Mouse (Mus musculus) hindbrain, embryonic 11.5 days (tissue): ENCODE data around the gene Dnajb12. TPM values are rescaled to one million over a fixed set of nuclear protein-coding genes. Genes with fewer than 3 reads are reported as not detected.
A peak's percentile ranks its signal among the peaks of the same experiment; 100 is the strongest.

ENCODE experiments used
- ATAC-seq: fragments of 200-750 bp; cut with Nextera tagmentation; 2 replicates; pipeline ENCODE4 v1.8.0; 2017; ENCODE audit warnings: mild to moderate bottlenecking, moderate TSS enrichment, moderate library complexity; ENCODE audit not compliant: low FRiP score
- DNase-seq: peaks from one replicate; pipeline ENCODE4 v3.0.0-alpha.2; 2015; ENCODE audit warnings: low spot score
- H3K27ac ChIP-seq: fragments of 300-500 bp; sonication (generic); 2 replicates; pipeline ENCODE4 v1.5.1; 2014; ENCODE audit warnings: mild to moderate bottlenecking, low read depth, low read length
- H3K27me3 ChIP-seq: fragments of 300-500 bp; sonication (generic); 2 replicates; pipeline ENCODE4 v1.6.1; 2014; ENCODE audit warnings: mild to moderate bottlenecking, low read length, moderate library complexity, mixed read lengths; ENCODE audit not compliant: control insufficient read depth, insufficient read depth
- H3K36me3 ChIP-seq: fragments of 300-500 bp; sonication (generic); 2 replicates; pipeline ENCODE4 v1.6.1; 2014; ENCODE audit warnings: mild to moderate bottlenecking, low read length, moderate library complexity, mixed read lengths; ENCODE audit not compliant: control insufficient read depth, insufficient read depth
- H3K4me1 ChIP-seq: fragments of 300-500 bp; sonication (generic); replicated peaks from 2 replicates; pipeline ENCODE4 v1.6.1; 2014; ENCODE audit warnings: low read length, mixed read lengths; ENCODE audit not compliant: control insufficient read depth, insufficient read depth
- H3K4me2 ChIP-seq: fragments of 300-500 bp; sonication (generic); replicated peaks from 2 replicates; pipeline ENCODE4 v1.6.1; 2014; ENCODE audit warnings: mild to moderate bottlenecking, low read depth, low read length
- H3K4me3 ChIP-seq: fragments of 300-500 bp; sonication (generic); 2 replicates; pipeline ENCODE4 v1.5.1; 2014; ENCODE audit warnings: low read depth, low read length
- H3K9ac ChIP-seq: fragments of 300-500 bp; sonication (generic); 2 replicates; pipeline ENCODE4 v1.6.1; 2014; ENCODE audit warnings: low read depth, low read length
- H3K9me3 ChIP-seq: fragments of 300-500 bp; sonication (generic); 2 replicates; pipeline ENCODE4 v1.6.1; 2016; ENCODE audit warnings: low read length; ENCODE audit not compliant: control insufficient read depth
- WGBS: fragments of 180-500 bp; shearing (Covaris S2); extraction: QIAGEN DNeasy Blood & Tissue Kit; methylation state at CpG from one replicate; pipeline ENCODE4 v1.1.7; 2014; 5-methylcytosine and 5-hydroxymethylcytosine counted together
- polyA plus RNA-seq: library from polyadenylated mRNA; unstranded; fragments of >200 nt; fragmentation: Nextera tagmentation; extraction: Ambion mirVana; gene quantifications from 2 replicates; pipeline ENCODE4 v1.2.1, GENCODE M21; 2014

Gene Dnajb12
- polyA plus RNA-seq, 1 experiment from 2014 or later = 22.6 TPM

DNA sequence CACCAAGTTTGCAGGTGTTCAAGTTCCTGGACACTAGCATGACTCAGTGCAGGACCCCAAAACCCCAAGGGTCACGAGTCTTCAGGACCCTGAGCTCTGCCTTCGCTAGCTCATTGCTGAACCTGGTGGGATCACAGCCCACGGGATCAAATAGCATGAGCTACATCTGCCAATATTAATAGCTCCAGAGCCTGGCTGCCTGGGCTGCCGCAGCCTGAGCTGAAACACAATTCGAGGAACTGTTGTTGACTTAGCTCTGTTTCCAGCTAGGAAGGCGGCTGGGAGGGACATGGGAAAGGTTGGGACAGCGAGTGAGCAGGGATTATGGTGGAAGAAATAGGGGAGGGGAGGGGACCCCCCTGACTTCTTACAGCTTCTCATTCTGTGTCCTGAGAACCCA lies 23.8 kb downstream of the Dnajb12 start:
- ATAC-seq = no peak
- Histone ChIP-seq H3K27ac (peak overlapping the region; percentile 24; the same call in 1 of the 2 replicates), H3K4me1 (peaks cover 28% of the 10 kb centered on the region), H3K4me2 (no peak overlapping the region), H3K9ac (no peak overlapping the region), H3K4me3 (no peak overlapping the region), H3K36me3 (no peaks in the 10 kb centered on the region), H3K9me3 (no peaks in the 10 kb centered on the region), H3K27me3 (peaks cover 2% of the 10 kb centered on the region; the same call in 1 of the 2 replicates)
- 58% methylated on average over 7 of the region's 7 CpGs for WGBS
- no peak for DNase-seq

DNA sequence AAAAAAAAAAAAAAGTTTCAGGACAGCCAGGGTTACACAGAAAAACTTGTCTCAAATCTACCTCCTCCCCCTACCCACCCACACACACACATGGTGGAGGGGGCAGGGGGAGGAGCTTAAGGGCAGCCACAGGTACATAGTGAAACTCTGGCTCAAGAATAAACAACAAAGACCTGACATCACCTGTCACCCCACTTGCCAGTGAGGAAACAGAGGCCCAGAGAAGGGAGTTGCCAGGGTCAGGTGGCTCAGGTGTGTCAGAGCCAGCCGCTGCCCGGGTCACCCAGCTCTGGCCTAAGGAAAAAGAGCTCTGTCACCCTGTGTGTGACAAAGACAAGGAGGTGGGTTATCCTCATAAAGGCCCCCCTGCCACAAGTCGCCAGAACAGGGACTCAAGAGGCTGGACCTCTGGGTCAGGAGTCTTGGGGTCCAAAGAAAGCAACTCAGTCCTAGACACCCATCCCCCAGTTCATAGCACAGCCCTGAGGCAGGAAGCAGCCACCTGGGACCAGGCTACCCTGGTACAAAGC lies 27.8 kb downstream of the Dnajb12 start:
- no peak overlapping the region for H3K4me2 ChIP-seq
- H3K4me1 ChIP-seq = peaks cover 17% of the 10 kb centered on the region
- peak; percentile 10; the same call in 1 of the 2 replicates for ATAC-seq
- H3K9ac ChIP-seq = no peak overlapping the region
- H3K9me3 ChIP-seq = no peaks in the 10 kb centered on the region
- DNase-seq = no peak
- WGBS = 60% methylated on average over 3 of the region's 3 CpGs
- H3K27ac ChIP-seq = no peak overlapping the region
- H3K4me3 ChIP-seq = no peak overlapping the region
- H3K27me3 ChIP-seq = peaks cover under 1% of the 10 kb centered on the region; the same call in 1 of the 2 replicates
- H3K36me3 ChIP-seq = no peaks in the 10 kb centered on the region

DNA sequence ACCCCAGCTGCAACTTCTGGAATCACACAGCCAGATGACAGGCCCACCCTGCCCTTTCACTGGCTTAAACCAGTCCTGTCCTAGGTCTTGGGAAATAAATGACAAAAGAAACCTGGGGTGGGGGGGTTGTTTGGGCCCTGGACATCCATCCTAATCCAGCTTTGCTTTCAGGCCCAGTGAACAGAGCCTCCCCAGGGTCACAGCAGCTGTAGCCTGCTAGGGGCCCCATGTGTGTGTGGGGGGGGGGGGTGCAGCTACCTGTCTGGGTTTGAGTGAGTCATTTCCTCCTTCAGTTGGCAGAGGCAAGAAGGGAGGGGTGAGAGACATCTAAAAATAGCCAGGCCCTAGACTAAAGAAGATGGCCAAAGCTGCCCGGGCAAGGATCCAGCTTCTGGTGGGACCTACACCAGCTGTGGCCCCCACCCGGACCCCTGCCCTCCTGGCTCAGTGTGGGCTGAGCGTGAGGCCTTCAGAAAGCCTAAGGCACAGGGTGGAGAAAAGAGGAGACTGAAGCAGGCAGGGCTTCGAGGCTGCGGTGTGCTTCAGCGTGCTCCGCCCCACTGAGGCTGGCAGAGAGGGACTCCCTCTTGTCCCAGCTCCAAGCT lies 28.4 kb downstream of the Dnajb12 start:
- no peak overlapping the region for H3K4me2 ChIP-seq
- peaks cover 15% of the 10 kb centered on the region for H3K4me1 ChIP-seq
- peak; percentile 4; the same call in 1 of the 2 replicates for ATAC-seq
- H3K27me3 ChIP-seq = no peaks in the 10 kb centered on the region
- H3K9ac ChIP-seq = no peak overlapping the region
- H3K4me3 ChIP-seq = no peak overlapping the region
- WGBS = 52% methylated on average over 7 of the region's 7 CpGs
- no peaks in the 10 kb centered on the region for H3K36me3 ChIP-seq
- no peaks in the 10 kb centered on the region for H3K9me3 ChIP-seq
- 0 out of 2 replicates have a peak overlapping the region, but pooled peaks have one; percentile 42 for H3K27ac ChIP-seq
- DNase-seq = no peak

DNA sequence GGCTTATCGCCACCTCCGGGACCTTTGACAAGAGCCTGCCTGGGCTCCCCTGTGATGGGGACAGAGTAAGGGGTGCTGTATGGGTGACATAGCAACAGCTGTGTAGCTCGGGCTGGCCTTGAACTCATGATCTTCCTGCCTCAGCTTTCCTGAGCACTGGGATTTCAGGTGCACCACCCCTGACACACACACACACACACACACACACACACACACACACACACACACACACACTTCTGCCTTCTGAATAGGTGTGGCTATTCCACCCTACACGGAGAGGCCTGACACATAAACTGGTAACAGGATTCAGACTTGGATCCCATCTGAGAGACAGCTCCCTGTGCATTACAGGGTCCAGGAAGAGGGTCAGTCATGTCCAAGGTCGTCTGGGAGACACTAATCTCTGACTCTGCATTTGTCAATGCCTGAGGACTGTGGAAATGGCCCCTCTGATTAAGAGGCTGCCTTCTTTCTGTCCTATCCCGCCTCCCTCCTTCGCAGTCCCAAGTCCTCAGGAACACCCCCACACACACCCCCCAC lies 29.5 kb downstream of the Dnajb12 start:
- H3K36me3 ChIP-seq = no peaks in the 10 kb centered on the region
- no peaks in the 10 kb centered on the region for H3K9me3 ChIP-seq
- H3K9ac ChIP-seq = no peak overlapping the region
- H3K27ac ChIP-seq = 0 out of 2 replicates have a peak overlapping the region, but pooled peaks have one; percentile 2
- H3K27me3 ChIP-seq = no peaks in the 10 kb centered on the region
- H3K4me1 ChIP-seq = peaks cover 15% of the 10 kb centered on the region
- ATAC-seq (no peak), DNase-seq (peak; percentile 16)
- H3K4me3 ChIP-seq = no peak overlapping the region
- H3K4me2 ChIP-seq = no peak overlapping the region
- 48% methylated on average over 7 of the region's 7 CpGs for WGBS

DNA sequence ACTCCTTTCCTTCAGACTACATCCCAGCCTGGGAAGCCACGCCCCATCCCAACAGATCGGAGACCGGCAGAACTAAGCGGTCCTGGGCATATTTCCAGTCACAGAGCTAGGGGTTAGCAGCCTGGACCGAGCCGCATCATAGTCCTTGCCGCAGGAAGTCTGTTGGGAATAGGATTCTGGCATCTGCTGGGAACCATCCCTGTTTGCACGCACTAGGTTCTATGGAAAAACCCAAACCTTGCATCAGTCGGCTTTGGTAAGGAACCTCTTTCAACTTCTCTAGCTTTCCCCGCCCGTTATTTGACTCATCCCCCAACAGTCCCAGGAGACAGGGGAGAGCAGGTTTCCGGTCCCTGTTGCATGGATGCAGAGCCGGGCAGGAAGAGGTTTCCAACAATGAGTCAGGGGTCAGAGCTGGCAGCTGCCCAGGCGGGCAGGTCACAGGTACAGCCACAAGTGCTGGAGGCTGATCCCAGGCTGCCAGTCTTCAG lies 30.0 kb downstream of the Dnajb12 start:
- ATAC-seq = no peak
- no peak overlapping the region for H3K4me3 ChIP-seq
- no peak overlapping the region for H3K4me2 ChIP-seq
- H3K27ac ChIP-seq = 0 out of 2 replicates have a peak overlapping the region, but pooled peaks have one; percentile 2
- H3K4me1 ChIP-seq = peaks cover 15% of the 10 kb centered on the region
- H3K9me3 ChIP-seq = no peaks in the 10 kb centered on the region
- no peaks in the 10 kb centered on the region for H3K27me3 ChIP-seq
- 11% methylated on average over 14 of the region's 14 CpGs for WGBS
- H3K36me3 ChIP-seq = no peaks in the 10 kb centered on the region
- DNase-seq = peak; percentile 60
- no peak overlapping the region for H3K9ac ChIP-seq

DNA sequence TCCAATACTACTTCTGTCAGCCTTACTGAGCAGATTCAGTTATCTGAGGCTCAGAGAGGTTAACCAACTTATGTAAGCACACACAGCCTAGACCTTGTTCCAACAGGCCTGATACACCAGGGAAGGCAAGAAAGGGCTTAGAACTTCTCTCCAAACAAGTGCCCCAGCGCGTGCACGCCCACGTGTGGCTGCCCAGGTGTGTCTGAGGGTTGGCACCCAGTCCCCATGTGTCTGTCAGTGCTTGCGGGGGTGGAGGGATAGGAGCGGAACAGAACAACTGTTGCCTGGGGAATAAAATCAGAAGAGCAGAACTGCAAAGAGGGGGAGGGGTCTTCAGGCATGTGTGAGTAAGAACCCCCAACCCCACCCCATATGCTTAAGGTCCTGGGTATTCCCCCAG lies 31.7 kb downstream of the Dnajb12 start:
- H3K27ac ChIP-seq = peak overlapping the region; percentile 61
- H3K4me1 ChIP-seq = peaks cover 15% of the 10 kb centered on the region
- peak overlapping the region; percentile 49; the same call in 1 of the 2 replicates for H3K9ac ChIP-seq
- ATAC-seq = peak; percentile 21; the same call in 1 of the 2 replicates
- no peak overlapping the region for H3K4me3 ChIP-seq
- 18% methylated on average over 6 of the region's 6 CpGs for WGBS
- H3K4me2 ChIP-seq = peak overlapping the region; percentile 33
- no peaks in the 10 kb centered on the region for H3K27me3 ChIP-seq
- no peaks in the 10 kb centered on the region for H3K36me3 ChIP-seq
- no peak for DNase-seq
- H3K9me3 ChIP-seq = no peaks in the 10 kb centered on the region

DNA sequence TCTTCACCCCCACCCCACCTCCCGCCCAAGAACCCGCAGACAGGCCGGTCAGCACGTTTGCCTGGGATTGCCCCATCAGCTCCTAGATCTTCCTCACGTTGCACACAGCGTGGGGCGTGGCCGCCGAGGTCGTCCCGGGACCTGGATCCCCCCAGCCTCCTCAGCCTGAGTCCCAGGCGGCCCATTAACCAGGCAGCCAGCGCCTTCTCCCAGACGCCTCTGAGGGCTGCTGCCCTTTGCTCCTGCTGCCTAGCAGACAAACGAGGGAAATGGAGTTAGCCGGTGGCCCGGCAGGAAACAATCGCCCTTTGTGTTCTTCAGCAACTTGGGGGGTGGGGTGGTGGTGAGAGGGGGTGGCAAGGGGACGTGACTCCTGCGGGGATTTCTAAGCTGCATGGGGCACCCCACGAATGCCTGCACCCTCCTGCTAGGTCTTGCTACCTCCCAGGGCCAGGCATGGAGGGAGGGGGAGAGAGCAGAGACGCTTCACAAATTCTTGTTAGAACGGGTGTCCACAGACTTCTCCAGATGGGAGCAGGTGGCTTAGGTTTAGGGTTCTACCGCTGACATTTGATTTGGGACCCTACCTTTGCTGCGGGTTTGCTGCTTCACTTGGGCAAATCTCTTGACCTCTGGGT lies 32.3 kb downstream of the Dnajb12 start:
- peak; percentile 71 for DNase-seq

DNA sequence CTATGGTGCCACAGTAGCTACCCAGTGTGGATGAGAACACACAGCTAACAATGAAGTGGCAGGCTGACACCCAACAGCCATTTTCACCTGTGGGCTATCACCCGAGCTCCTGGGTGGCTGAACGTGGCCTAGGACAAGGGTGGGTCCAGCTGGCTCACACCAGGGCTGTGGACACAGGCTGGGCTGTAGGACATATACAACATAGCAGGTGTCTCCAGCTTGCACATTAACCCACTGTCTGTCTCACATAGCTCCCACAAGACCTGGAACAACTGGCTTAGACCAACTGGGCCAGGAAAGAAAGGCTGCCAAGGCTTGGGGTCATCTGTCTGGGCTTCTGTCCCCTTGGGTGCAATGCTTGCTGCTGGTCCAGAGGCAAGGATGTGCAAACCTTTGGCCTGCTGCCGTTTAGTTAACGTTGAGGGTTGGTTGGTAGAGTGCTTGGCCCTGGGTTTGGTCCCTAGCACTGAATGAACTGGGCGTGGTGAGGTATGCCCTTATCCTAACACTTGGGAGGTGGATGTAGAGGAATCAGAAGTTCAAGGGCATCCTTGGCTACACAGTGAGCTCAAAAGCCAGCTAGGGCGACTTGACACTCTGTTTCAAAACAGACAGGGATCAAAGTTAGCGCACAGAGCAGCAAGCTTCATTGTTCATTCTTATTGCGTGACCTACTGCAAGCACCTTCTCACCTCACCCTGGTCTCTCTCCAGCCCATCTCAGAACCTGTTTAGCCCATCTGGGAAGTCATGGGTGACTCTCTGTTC lies 36.0 kb downstream of the Dnajb12 start:
- H3K4me2 ChIP-seq = no peak overlapping the region
- no peak for DNase-seq
- peaks cover 15% of the 10 kb centered on the region for H3K4me1 ChIP-seq
- no peak for ATAC-seq
- no peak overlapping the region for H3K27ac ChIP-seq
- no peaks in the 10 kb centered on the region for H3K36me3 ChIP-seq
- no peak overlapping the region for H3K4me3 ChIP-seq
- no peak overlapping the region for H3K9ac ChIP-seq
- 0 out of 2 replicates have a peak, but pooled peaks cover 3% of the 10 kb centered on the region for H3K27me3 ChIP-seq
- no peaks in the 10 kb centered on the region for H3K9me3 ChIP-seq
- WGBS = 92% methylated on average over 8 of the region's 8 CpGs

More for the DNA sequence above, 32.3 kb downstream of the Dnajb12 start:
- Histone ChIP-seq H3K4me1 (peaks cover 15% of the 10 kb centered on the region), H3K9me3 (no peaks in the 10 kb centered on the region), H3K4me2 (peak overlapping the region; percentile 33), H3K27ac (peak overlapping the region; percentile 61), H3K27me3 (no peaks in the 10 kb centered on the region), H3K36me3 (no peaks in the 10 kb centered on the region), H3K4me3 (0 out of 2 replicates have a peak overlapping the region, but pooled peaks have one; percentile 10), H3K9ac (peak overlapping the region; percentile 49; the same call in 1 of the 2 replicates)
- ATAC-seq = peak; percentile 57
- 1% methylated on average over 24 of the region's 25 CpGs for WGBS
